Mouse (Mus musculus) embryonic facial prominence, embryonic 14.5 days (tissue): ENCODE data around the gene Etfb. TPM values are rescaled to one million over a fixed set of nuclear protein-coding genes. Genes with fewer than 3 reads are reported as not detected.
A peak's percentile ranks its signal among the peaks of the same experiment; 100 is the strongest.

Experiments used
- ATAC-seq: fragments of 200-750 bp; cut with Nextera tagmentation; 2 replicates; pipeline ENCODE4 v1.8.0; 2017; ENCODE audit warnings: low read depth, moderate number of reproducible peaks, moderate TSS enrichment
- DNase-seq: peaks from one replicate; pipeline ENCODE4 v3.0.0-alpha.2; 2015; ENCODE audit warnings: low spot score
- H3K27ac ChIP-seq: fragments of 300-500 bp; sonication (generic); replicated peaks from 2 replicates; pipeline ENCODE4 v1.5.1; 2014; ENCODE audit warnings: low read depth, mild to moderate bottlenecking, low read length, moderate library complexity
- H3K27me3 ChIP-seq: fragments of 300-500 bp; sonication (generic); replicated peaks from 2 replicates; pipeline ENCODE4 v1.6.1; 2014; ENCODE audit warnings: low read length; ENCODE audit not compliant: control insufficient read depth, insufficient read depth
- H3K36me3 ChIP-seq: fragments of 300-500 bp; sonication (generic); 2 replicates; pipeline ENCODE4 v1.6.1; 2014; ENCODE audit warnings: low read length, mixed read lengths; ENCODE audit not compliant: control insufficient read depth, insufficient read depth
- H3K4me1 ChIP-seq: fragments of 300-500 bp; sonication (generic); 2 replicates; pipeline ENCODE4 v1.6.1; 2014; ENCODE audit warnings: antibody characterized with exemption, low read length; ENCODE audit not compliant: control insufficient read depth, insufficient read depth
- H3K4me2 ChIP-seq: fragments of 300-500 bp; sonication (generic); 2 replicates; pipeline ENCODE4 v1.6.1; 2014; ENCODE audit warnings: low read depth, mild to moderate bottlenecking, low read length, moderate library complexity, mixed read lengths
- H3K4me3 ChIP-seq: fragments of 300-500 bp; sonication (generic); 2 replicates; pipeline ENCODE4 v1.5.1; 2014; ENCODE audit warnings: low read depth, mild to moderate bottlenecking, low read length
- H3K9ac ChIP-seq: fragments of 300-500 bp; sonication (generic); 2 replicates; pipeline ENCODE4 v1.6.1; 2014; ENCODE audit warnings: low read depth, mild to moderate bottlenecking, low read length, moderate library complexity, mixed read lengths
- H3K9me3 ChIP-seq: fragments of 300-500 bp; sonication (generic); 2 replicates; pipeline ENCODE4 v1.6.1; 2016; ENCODE audit warnings: low read length; ENCODE audit not compliant: control insufficient read depth
- WGBS: fragments of 180-500 bp; shearing (Covaris S2); extraction: QIAGEN DNeasy Blood & Tissue Kit; methylation state at CpG from one replicate; pipeline ENCODE4 v1.1.7; 2014; 5-methylcytosine and 5-hydroxymethylcytosine counted together
- microRNA-seq: library from miRNA; unstranded; fragments of <30 nt; microRNA quantifications from one replicate; pipeline ENCODE4, GENCODE M21; 2016; ENCODE audit warnings: borderline number of aligned reads
- polyA plus RNA-seq: library from polyadenylated mRNA; unstranded; fragments of >200 nt; fragmentation: Nextera tagmentation; extraction: Ambion mirVana; gene quantifications from 2 replicates; pipeline ENCODE4 v1.2.1, GENCODE M21; 2014

Etfb gene
- polyA plus RNA-seq, 1 experiment from 2014 or later: 298 TPM

DNA sequence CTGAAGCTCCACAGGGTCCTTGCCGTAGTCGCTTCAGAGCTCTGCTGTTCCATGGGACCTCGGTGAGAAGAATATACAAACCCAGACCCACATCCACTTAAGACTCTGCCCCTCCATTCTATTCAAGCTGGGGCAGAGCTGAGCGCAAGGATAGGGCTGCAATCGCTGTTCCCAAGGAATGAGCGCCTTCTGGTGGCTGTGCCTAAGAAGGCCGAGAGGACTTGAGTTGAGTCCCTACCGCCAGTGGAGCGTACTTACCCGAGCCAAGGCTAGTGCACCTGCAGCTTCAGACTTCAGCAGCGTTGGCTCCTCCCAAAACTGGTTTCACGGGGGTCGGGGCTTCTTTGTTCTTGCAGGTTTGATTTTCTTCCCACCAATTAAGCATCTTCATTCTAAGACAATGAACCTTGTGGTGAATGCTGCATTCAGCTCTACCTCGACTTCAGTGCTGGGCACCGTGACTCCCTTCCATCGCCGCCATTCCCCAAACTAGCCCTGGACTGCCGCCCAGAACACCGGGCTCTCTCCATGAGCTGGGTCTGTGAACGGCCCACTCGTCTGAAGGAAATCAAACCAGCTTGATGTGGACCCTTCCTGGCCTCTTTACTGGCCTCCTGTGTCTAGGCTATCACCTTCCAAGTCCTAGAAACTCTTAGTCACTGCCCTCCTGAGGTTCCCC lies 51.6 kb downstream of the Etfb start:
- peak; percentile 67; the same call in 1 of the 2 replicates for ATAC-seq
- H3K36me3 ChIP-seq: no peaks in the 10 kb centered on the region
- no peak overlapping the region for H3K4me2 ChIP-seq
- WGBS: 17% methylated on average over 21 of the region's 21 CpGs
- H3K4me1 ChIP-seq: no peaks in the 10 kb centered on the region
- no peak overlapping the region for H3K4me3 ChIP-seq
- no peak overlapping the region for H3K27ac ChIP-seq
- H3K9ac ChIP-seq: no peak overlapping the region
- DNase-seq: peak; percentile 53
- no peaks in the 10 kb centered on the region for H3K9me3 ChIP-seq
- peaks cover 5% of the 10 kb centered on the region for H3K27me3 ChIP-seq

Small RNAs within 50 kb of the gene (microRNA-seq; reads per million reads assigned to microRNA genes)
- gene Mir7051: 0.83 reads per million

Other genes starting within 250 kb of the Etfb start
- gene Zfp715, start 130.8 kb upstream of the Etfb start, polyA plus RNA-seq: 14.8 and 17.4 TPM in 2 replicates
- gene Siglecf, start 92.7 kb upstream of the Etfb start, polyA plus RNA-seq: 0.32 and 0.37 TPM in 2 replicates
- 0.17 and 0.66 TPM in 2 replicates for gene Siglecg, start 35.9 kb upstream of the Etfb start, polyA plus RNA-seq
- not detected in 2 replicates for gene Lim2, start 16.4 kb upstream of the Etfb start, polyA plus RNA-seq
- gene Nkg7, start 7.0 kb upstream of the Etfb start, polyA plus RNA-seq: 1.3 and 1.8 TPM in 2 replicates
- not detected in 2 replicates for gene Cldnd2, start 3.3 kb upstream of the Etfb start, polyA plus RNA-seq
- gene Gm45233, start within 50 bp of the Etfb start, polyA plus RNA-seq: 0.25 TPM in 1 of 2 replicates, not detected in the other
- gene Vsig10l, start 19.1 kb downstream of the Etfb start, polyA plus RNA-seq: 3.1 and 3.8 TPM in 2 replicates
- gene Iglon5, start 46.0 kb downstream of the Etfb start, polyA plus RNA-seq: 0.56 and 0.75 TPM in 2 replicates
- not detected in 2 replicates for gene 4931406B18Rik, start 61.9 kb downstream of the Etfb start, polyA plus RNA-seq
- gene Cd33, start 100.3 kb downstream of the Etfb start, polyA plus RNA-seq: 2.5 and 2.8 TPM in 2 replicates
- 2.7 and 3.3 TPM in 2 replicates for gene Zfp658, start 118.2 kb downstream of the Etfb start, polyA plus RNA-seq
- gene Zfp719, start 135.5 kb downstream of the Etfb start, polyA plus RNA-seq: 13.0 and 14.4 TPM in 2 replicates
- 0.39 and 0.47 TPM in 2 replicates for gene Zfp819, start 163.1 kb downstream of the Etfb start, polyA plus RNA-seq
- gene Ceacam18, start 190.6 kb downstream of the Etfb start, polyA plus RNA-seq: not detected in 2 replicates
- 0.68 and 0.88 TPM in 2 replicates for gene Siglece, start 216.1 kb downstream of the Etfb start, polyA plus RNA-seq
- 10.5 and 12.2 TPM in 2 replicates for gene Ctu1, start 227.9 kb downstream of the Etfb start, polyA plus RNA-seq
- 0.22 TPM in 1 of 2 replicates, not detected in the other for gene Klk14, start 246.3 kb downstream of the Etfb start, polyA plus RNA-seq